Mouse (Mus musculus) lung, adult 2 months (tissue): ENCODE measurements at regions not wholly inside any gene's neighbourhood (a gene's known extent, or its start where the extent isn't known, plus 50 kb on each side); places are given as distances from the start of the nearest gene placed in this dataset.

Experiments
- CTCF ChIP-seq: fragments of 200-500 bp; IDR thresholded peaks from 2 replicates; pipeline ENCODE4 v1.5.1; 2011; ENCODE audit warnings: mild to moderate bottlenecking, low read length, control low read depth; ENCODE audit not compliant: insufficient read depth
- POLR2A ChIP-seq: fragments of 200-500 bp; IDR thresholded peaks from 2 replicates; pipeline ENCODE4 v1.6.1; 2011; ENCODE audit warnings: low read depth, mild to moderate bottlenecking, control low read depth, low read length, borderline replicate concordance; ENCODE audit errors: extremely low read depth

DNA sequence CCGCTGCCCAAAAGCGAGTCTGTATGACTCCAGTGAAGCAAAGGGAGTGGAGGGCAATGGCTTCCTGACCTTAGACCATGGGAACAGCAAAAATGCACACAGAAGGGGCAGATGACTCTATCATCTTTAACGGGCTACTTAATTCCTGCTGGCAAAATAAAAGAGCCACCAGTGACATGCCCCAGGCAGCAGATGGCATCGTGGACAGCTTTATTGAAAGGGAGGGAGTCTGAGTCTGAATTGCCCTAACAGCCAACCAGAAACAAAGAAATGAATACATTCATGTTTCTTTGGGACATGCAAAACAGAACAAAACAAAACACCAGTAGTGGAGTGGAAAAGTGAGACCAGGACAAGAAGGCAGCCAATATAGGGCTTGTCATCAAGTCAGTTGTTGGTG is 76.7 kb downstream of the H2al1j start:
- no peak for TF ChIP-seq CTCF
- no peak for TF ChIP-seq POLR2A
